9 mouse cellular contexts compared by ENCODE assay signal in genomic region chr4:86924804-86925458, GRCm38 (mm10). TPM values are rescaled to one million over a fixed set of nuclear protein-coding genes. Genes with fewer than 3 reads are reported as not detected.
DNase-seq lines count a peak whose midpoint lies in the region; ATAC-seq and TF ChIP-seq lines count a peak whose summit lies in the region.
"Had no signal": no experiment of that assay in that cellular context is flagged by ENCODE, and none has a peak within 500 bp of the region (broad histone marks: within the 10 kb centered on the region; RNA-seq: fewer than 3 reads in every experiment).

No protein-coding gene starts in this region.

- peak; percentile 92 for TF ChIP-seq CTCF in brain, embryonic 14.5 days (IDR thresholded peaks at IDR 0.05; ENCODE audit: borderline replicate concordance, extremely low read depth, insufficient read depth, insufficient read length)

- DNase-seq in ES-CJ7 (ENCODE audit: low read depth, low spot score) = peak; percentile 69
- peak; percentile 90 for DNase-seq in brain, embryonic 14.5 days (ENCODE audit: low read depth)
- peak; percentile 79 for DNase-seq in forebrain, embryonic 10.5 days (ENCODE audit: extremely low spot score, low spot score)
- peak; percentile 71 to 93 for DNase-seq in layer of hippocampus, adult 18-20 months (ENCODE audit: low spot score in 2 of 2)
- peak; percentile 85 for DNase-seq in retina, postnatal 1 day
- peak; percentile 83 for DNase-seq in urinary bladder, postnatal 14 days (ENCODE audit: low spot score)

- WGBS in forebrain, embryonic 10.5 days = 10% methylated on average over 9 of the region's 9 CpGs
- WGBS in heart, embryonic 13.5 days = 7% methylated on average over 9 of the region's 9 CpGs
- WGBS in lung, embryonic 16.5 days = 11% methylated on average over 9 of the region's 9 CpGs

- no peak for ATAC-seq in heart, embryonic 13.5 days (ENCODE audit: extremely low read depth, insufficient number of reproducible peaks, low FRiP score, low TSS enrichment)
- peak; percentile 42 for ATAC-seq in lung, embryonic 16.5 days (ENCODE audit: low read depth)

- no peaks in the 10 kb centered on the region for H3K9me3 ChIP-seq in forebrain, embryonic 10.5 days
- H3K9me3 ChIP-seq in heart, embryonic 13.5 days = no peaks in the 10 kb centered on the region
- H3K9me3 ChIP-seq in lung, embryonic 16.5 days (ENCODE audit: control insufficient read depth, low read length) = no peaks in the 10 kb centered on the region
- H3K9me3 ChIP-seq: limb, embryonic 15.5 days had no signal

- peaks cover 7% of the 10 kb centered on the region for H3K4me1 ChIP-seq in forebrain, embryonic 10.5 days
- peaks cover 3% of the 10 kb centered on the region; the same call in 1 of the 2 replicates for H3K4me1 ChIP-seq in heart, embryonic 13.5 days
- no peaks in the 10 kb centered on the region for H3K4me1 ChIP-seq in lung, embryonic 16.5 days (replicated peaks; ENCODE audit: control insufficient read depth, insufficient read depth, low read length)
- H3K4me1 ChIP-seq: limb, embryonic 15.5 days had no signal

- peak overlapping the region; percentile 32; the same call in 1 of the 2 replicates for H3K4me2 ChIP-seq in heart, embryonic 13.5 days
- no peak overlapping the region for H3K4me2 ChIP-seq in lung, embryonic 16.5 days (ENCODE audit: low read depth, low read length)
- H3K4me2 ChIP-seq: limb, embryonic 15.5 days had no signal

- no peak overlapping the region for H3K4me3 ChIP-seq in forebrain, embryonic 10.5 days
- H3K4me3 ChIP-seq in heart, embryonic 13.5 days = no peak overlapping the region
- H3K4me3 ChIP-seq in lung, embryonic 16.5 days (ENCODE audit: low read length) = no peak overlapping the region
- H3K4me3 ChIP-seq: limb, embryonic 15.5 days had no signal

- H3K27ac ChIP-seq in forebrain, embryonic 10.5 days = peak overlapping the region; percentile 20; the same call in 1 of the 2 replicates
- H3K27ac ChIP-seq in heart, embryonic 13.5 days (replicated peaks) = no peak overlapping the region
- no peak overlapping the region for H3K27ac ChIP-seq in lung, embryonic 16.5 days (ENCODE audit: low read length)
- H3K27ac ChIP-seq: limb, embryonic 15.5 days had no signal

- H3K9ac ChIP-seq in heart, embryonic 13.5 days = no peak overlapping the region
- no peak overlapping the region for H3K9ac ChIP-seq in lung, embryonic 16.5 days (ENCODE audit: low read length)
- H3K9ac ChIP-seq: limb, embryonic 15.5 days had no signal

- H3K36me3 ChIP-seq in forebrain, embryonic 10.5 days (replicated peaks) = no peaks in the 10 kb centered on the region
- H3K36me3 ChIP-seq in heart, embryonic 13.5 days = 0 out of 2 replicates have a peak, but pooled peaks cover 2% of the 10 kb centered on the region
- no peaks in the 10 kb centered on the region for H3K36me3 ChIP-seq in lung, embryonic 16.5 days (ENCODE audit: control insufficient read depth, insufficient read depth, low read length)
- H3K36me3 ChIP-seq: limb, embryonic 15.5 days had no signal

- H3K27me3 ChIP-seq in forebrain, embryonic 10.5 days (ENCODE audit: poor library complexity, severe bottlenecking) = peaks cover 11% of the 10 kb centered on the region; the same call in 1 of the 2 replicates
- H3K27me3 ChIP-seq in heart, embryonic 13.5 days (replicated peaks) = no peaks in the 10 kb centered on the region
- no peaks in the 10 kb centered on the region for H3K27me3 ChIP-seq in lung, embryonic 16.5 days (ENCODE audit: control insufficient read depth, insufficient read depth, low read depth, low read length)
- H3K27me3 ChIP-seq: limb, embryonic 15.5 days had no signal

- TF ChIP-seq POLR2A in brain, embryonic 14.5 days (IDR thresholded peaks at IDR 0.05; ENCODE audit: borderline replicate concordance, extremely low read depth, insufficient read depth, insufficient read length, poor library complexity, severe bottlenecking) = no peak

RNA-seq across cellular contexts. Expression of gene Acer2, which starts 50.7 kb away (rescaled TPM):
- 8.9 and 12.7 TPM in 2 replicates for polyA plus RNA-seq in brain, embryonic 14.5 days (2012; rRNA removed)
- polyA plus RNA-seq in forebrain, embryonic 10.5 days (2016; fragmentation: Nextera tagmentation; extraction: Ambion mirVana) = 8.0 and 8.8 TPM in 2 replicates
- 28.3 and 31.4 TPM in 2 replicates for polyA plus RNA-seq in heart, embryonic 13.5 days (2015; fragmentation: Nextera tagmentation; extraction: Ambion mirVana)
- total RNA-seq in layer of hippocampus, adult 18-20 months (2021) = 1 to 10 TPM; 5.3 to 5.9 TPM
- polyA plus RNA-seq in lung, embryonic 16.5 days (2015; fragmentation: Nextera tagmentation; extraction: Ambion mirVana) = 37.2 and 37.6 TPM in 2 replicates
